Mouse (Mus musculus) midbrain, embryonic 11.5 days (tissue): ENCODE measurements around the gene Hist1h2bg. TPM values are rescaled to one million over a fixed set of nuclear protein-coding genes. Genes with fewer than 3 reads are reported as not detected.

Experiments used
- ATAC-seq: fragments of 200-750 bp; cut with Nextera tagmentation; 2 replicates; pipeline ENCODE4 v1.8.0; 2017; ENCODE audit warnings: moderate TSS enrichment, moderate library complexity; ENCODE audit not compliant: low FRiP score
- DNase-seq: peaks from one replicate; pipeline ENCODE4 v3.0.0; 2015; ENCODE audit warnings: low spot score; ENCODE audit errors: missing footprints
- H3K27ac ChIP-seq: fragments of 300-500 bp; sonication (generic); 2 replicates; pipeline ENCODE4 v1.5.1; 2014; ENCODE audit warnings: low read depth, low read length
- H3K27me3 ChIP-seq: fragments of 300-500 bp; sonication (generic); 2 replicates; pipeline ENCODE4 v1.6.1; 2014; ENCODE audit warnings: mild to moderate bottlenecking, low read length, moderate library complexity, mixed read lengths; ENCODE audit not compliant: control insufficient read depth, insufficient read depth
- H3K36me3 ChIP-seq: fragments of 300-500 bp; sonication (generic); 2 replicates; pipeline ENCODE4 v1.6.1; 2014; ENCODE audit warnings: mild to moderate bottlenecking, low read length, moderate library complexity, mixed read lengths; ENCODE audit not compliant: control insufficient read depth, insufficient read depth
- H3K4me1 ChIP-seq: fragments of 300-500 bp; sonication (generic); 2 replicates; pipeline ENCODE4 v1.6.1; 2014; ENCODE audit warnings: low read length; ENCODE audit not compliant: control insufficient read depth, insufficient read depth
- H3K4me2 ChIP-seq: fragments of 300-500 bp; sonication (generic); 2 replicates; pipeline ENCODE4 v1.6.1; 2014; ENCODE audit warnings: mild to moderate bottlenecking, moderate library complexity
- H3K4me3 ChIP-seq: fragments of 300-500 bp; sonication (generic); 2 replicates; pipeline ENCODE4 v1.5.1; 2014; ENCODE audit warnings: low read depth, low read length
- H3K9ac ChIP-seq: fragments of 300-500 bp; sonication (generic); 2 replicates; pipeline ENCODE4 v1.6.1; 2014; ENCODE audit warnings: low read length
- H3K9me3 ChIP-seq: fragments of 300-500 bp; sonication (generic); 2 replicates; pipeline ENCODE4 v1.6.1; 2016; ENCODE audit warnings: low read length; ENCODE audit not compliant: control insufficient read depth
- WGBS: fragments of 180-500 bp; shearing (Covaris S2); extraction: QIAGEN DNeasy Blood & Tissue Kit; methylation state at CpG from one replicate; pipeline ENCODE4 v1.1.7; 2014; 5-methylcytosine and 5-hydroxymethylcytosine counted together
- microRNA-seq: library from miRNA; unstranded; fragments of <30 nt; microRNA quantifications from one replicate; pipeline ENCODE4, GENCODE M21; 2017
- polyA plus RNA-seq: library from polyadenylated mRNA; unstranded; fragments of >200 nt; fragmentation: Nextera tagmentation; extraction: Ambion mirVana; gene quantifications from 2 replicates; pipeline ENCODE4 v1.2.1, GENCODE M21; 2014

The Hist1h2bg gene
- polyA plus RNA-seq, 1 experiment from 2014 or later, result 6.2 TPM

DNA sequence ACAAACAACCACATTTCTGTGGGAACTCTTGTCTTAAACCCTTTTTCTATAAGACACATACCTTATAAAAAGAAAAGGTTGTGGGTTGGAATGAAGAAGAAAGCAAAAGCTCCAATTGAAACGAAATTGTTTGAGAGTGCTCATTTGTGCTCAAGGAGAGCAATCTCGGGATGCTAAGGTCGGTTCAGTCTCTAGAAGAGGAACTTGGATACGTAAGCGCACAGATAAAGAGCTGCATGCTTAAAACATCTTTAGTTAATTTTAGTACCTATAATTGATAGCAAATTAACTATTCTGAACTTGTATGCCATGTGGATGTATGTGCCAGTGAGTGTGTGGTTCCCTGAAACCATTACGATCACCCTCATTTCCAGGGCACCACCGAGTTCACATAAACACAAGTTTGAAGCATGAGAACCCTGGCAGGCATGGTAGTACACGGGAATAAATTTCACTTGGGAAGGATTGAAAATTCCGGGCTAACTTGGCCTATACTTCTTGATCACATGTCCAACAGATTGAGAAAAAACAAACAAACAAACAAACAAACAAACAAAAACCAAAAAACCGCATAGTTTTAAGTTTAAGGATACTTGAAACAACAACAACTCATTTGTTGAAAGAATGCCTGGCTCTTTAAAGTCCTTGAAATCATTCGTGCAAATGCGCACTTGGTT is 49.0 kb downstream of the Hist1h2bg start:
- WGBS, result 56% methylated on average over 12 of the region's 12 CpGs
- H3K9ac ChIP-seq, result peak overlapping the region; percentile 89
- H3K4me3 ChIP-seq, result peak overlapping the region; percentile 54
- peak overlapping the region; percentile 81 for H3K4me2 ChIP-seq
- no peaks in the 10 kb centered on the region for H3K36me3 ChIP-seq
- no peaks in the 10 kb centered on the region for H3K9me3 ChIP-seq
- DNase-seq (no peak), ATAC-seq (no peak)
- H3K27ac ChIP-seq, result peak overlapping the region; percentile 93
- peaks cover 8% of the 10 kb centered on the region; the same call in 1 of the 2 replicates for H3K4me1 ChIP-seq
- no peaks in the 10 kb centered on the region for H3K27me3 ChIP-seq

GRCm38 (mm10) chr13:23620733-23621531 is 49.7 kb downstream of the Hist1h2bg start, which contains the start of gene Hist1h2be:
Gene Hist1h2be, minus strand, starts transcription at chr13:23621124.
- no peaks in the 10 kb centered on the region for H3K9me3 ChIP-seq
- WGBS, result under 1% methylated on average over 27 of the region's 27 CpGs
- DNase-seq, result peak; percentile 98
- H3K36me3 ChIP-seq, result no peaks in the 10 kb centered on the region
- H3K27me3 ChIP-seq, result no peaks in the 10 kb centered on the region
- peak; percentile 82 for ATAC-seq
- peaks cover 8% of the 10 kb centered on the region; the same call in 1 of the 2 replicates for H3K4me1 ChIP-seq
- H3K4me3 ChIP-seq, result peak within 1 kb of the TSS; percentile 54
- H3K4me2 ChIP-seq, result peak within 1 kb of the TSS; percentile 81
- H3K9ac ChIP-seq, result peak within 1 kb of the TSS; percentile 89
- H3K27ac ChIP-seq, result peak within 1 kb of the TSS; percentile 93

Small RNA genes lying within 50 kb of the gene (microRNA-seq; reads per million reads assigned to microRNA genes)
- gene Gm44297 (0.57 reads per million), gene Gm44359 (not detected), gene Gm44394 (not detected)

Other genes starting within 250 kb of the Hist1h2bg start
- gene Zfp322a, start 202.2 kb upstream of the Hist1h2bg start, polyA plus RNA-seq, result 69.4 and 77.9 TPM in 2 replicates
- gene Abt1, start 147.5 kb upstream of the Hist1h2bg start, polyA plus RNA-seq, result 14.0 and 14.9 TPM in 2 replicates
- gene Btn1a1, start 105.5 kb upstream of the Hist1h2bg start, polyA plus RNA-seq, result not detected in 2 replicates
- gene Btn2a2, start 82.5 kb upstream of the Hist1h2bg start, polyA plus RNA-seq, result 0.28 and 0.34 TPM in 2 replicates
- gene Hist1h4h, start 40.3 kb upstream of the Hist1h2bg start, polyA plus RNA-seq, result 3.3 and 3.6 TPM in 2 replicates
- gene Hist1h2af, start 37.5 kb upstream of the Hist1h2bg start, polyA plus RNA-seq, result 6.4 and 9.1 TPM in 2 replicates
- 4.0 and 4.8 TPM in 2 replicates for gene Hist1h3g, start 36.0 kb upstream of the Hist1h2bg start, polyA plus RNA-seq
- gene Hist1h2bh, start 28.0 kb upstream of the Hist1h2bg start, polyA plus RNA-seq, result 0.44 and 0.87 TPM in 2 replicates
- gene Hist1h3f, start 27.3 kb upstream of the Hist1h2bg start, polyA plus RNA-seq, result 1.2 and 1.3 TPM in 2 replicates
- 0.53 and 0.77 TPM in 2 replicates for gene Hist1h4f, start 19.7 kb upstream of the Hist1h2bg start, polyA plus RNA-seq
- 0.59 and 0.61 TPM in 2 replicates for gene Hist1h1d, start 18.1 kb upstream of the Hist1h2bg start, polyA plus RNA-seq
- 7.2 and 7.4 TPM in 2 replicates for gene Hist1h3e, start 9.0 kb upstream of the Hist1h2bg start, polyA plus RNA-seq
- 69.8 and 76.3 TPM in 2 replicates for gene Hist1h2ae, start 176 bp upstream of the Hist1h2bg start, polyA plus RNA-seq
- gene Hist1h2bf, start 2.8 kb downstream of the Hist1h2bg start, polyA plus RNA-seq, result 2.6 and 4.9 TPM in 2 replicates
- gene Hist1h2ad, start 3.0 kb downstream of the Hist1h2bg start, polyA plus RNA-seq, result 1.9 and 2.2 TPM in 2 replicates
- gene Hist1h3d, start 4.4 kb downstream of the Hist1h2bg start, polyA plus RNA-seq, result 7.4 and 9.8 TPM in 2 replicates
- 99.4 and 124 TPM in 2 replicates for gene Hist1h4d, start 10.2 kb downstream of the Hist1h2bg start, polyA plus RNA-seq
- gene Hist1h2be, start 49.7 kb downstream of the Hist1h2bg start, polyA plus RNA-seq, result 1.6 and 1.7 TPM in 2 replicates
- gene Hist1h1e, start 51.2 kb downstream of the Hist1h2bg start, polyA plus RNA-seq, result 24.8 and 28.9 TPM in 2 replicates
- 0.83 and 1.1 TPM in 2 replicates for gene Hist1h2ac, start 112.6 kb downstream of the Hist1h2bg start, polyA plus RNA-seq
- gene Hist1h2bc, start 112.8 kb downstream of the Hist1h2bg start, polyA plus RNA-seq, result 25.3 and 25.7 TPM in 2 replicates
- gene Hist1h1t, start 124.4 kb downstream of the Hist1h2bg start, polyA plus RNA-seq, result not detected in 2 replicates
- gene Hist1h4c, start 127.1 kb downstream of the Hist1h2bg start, polyA plus RNA-seq, result 5.3 and 6.4 TPM in 2 replicates
- gene Hfe, start 139.5 kb downstream of the Hist1h2bg start, polyA plus RNA-seq, result 2.7 and 3.3 TPM in 2 replicates
- gene Hist1h1c, start 167.4 kb downstream of the Hist1h2bg start, polyA plus RNA-seq, result 13.5 and 14.0 TPM in 2 replicates
- 8.6 and 9.2 TPM in 2 replicates for gene Hist1h3c, start 174.2 kb downstream of the Hist1h2bg start, polyA plus RNA-seq
- gene Hist1h2bb, start 175.3 kb downstream of the Hist1h2bg start, polyA plus RNA-seq, result 2.1 and 2.4 TPM in 2 replicates
- gene Hist1h2ab, start 179.7 kb downstream of the Hist1h2bg start, polyA plus RNA-seq, result 42.8 and 57.5 TPM in 2 replicates
- 7.5 and 13.2 TPM in 2 replicates for gene Hist1h3b, start 180.9 kb downstream of the Hist1h2bg start, polyA plus RNA-seq
- gene Hist1h4b, start 185.6 kb downstream of the Hist1h2bg start, polyA plus RNA-seq, result 3.9 and 5.5 TPM in 2 replicates
- gene Hist1h4a, start 189.8 kb downstream of the Hist1h2bg start, polyA plus RNA-seq, result 0.49 and 0.55 TPM in 2 replicates
- 3.0 and 5.1 TPM in 2 replicates for gene Hist1h3a, start 191.0 kb downstream of the Hist1h2bg start, polyA plus RNA-seq
- 3.5 and 3.7 TPM in 2 replicates for gene Hist1h1a, start 192.3 kb downstream of the Hist1h2bg start, polyA plus RNA-seq
- gene Trim38, start 198.5 kb downstream of the Hist1h2bg start, polyA plus RNA-seq, result not detected in 2 replicates
- not detected in 2 replicates for gene Slc17a2, start 235.6 kb downstream of the Hist1h2bg start, polyA plus RNA-seq